Mouse (Mus musculus) spleen, adult 2 months (tissue): ENCODE measurements around the gene Klc2.

Source experiments
- CTCF ChIP-seq: fragments of 200-500 bp; IDR thresholded peaks from 2 replicates; pipeline ENCODE4 v1.5.1; 2011; ENCODE audit warnings: mild to moderate bottlenecking, inconsistent platforms; ENCODE audit not compliant: insufficient read depth, insufficient read length, insufficient replicate concordance; ENCODE audit errors: extremely low read depth
- POLR2A ChIP-seq: fragments of 200-500 bp; IDR thresholded peaks from 2 replicates; pipeline ENCODE4 v1.6.1; 2011; ENCODE audit warnings: low read depth, low read length, inconsistent platforms

DNA sequence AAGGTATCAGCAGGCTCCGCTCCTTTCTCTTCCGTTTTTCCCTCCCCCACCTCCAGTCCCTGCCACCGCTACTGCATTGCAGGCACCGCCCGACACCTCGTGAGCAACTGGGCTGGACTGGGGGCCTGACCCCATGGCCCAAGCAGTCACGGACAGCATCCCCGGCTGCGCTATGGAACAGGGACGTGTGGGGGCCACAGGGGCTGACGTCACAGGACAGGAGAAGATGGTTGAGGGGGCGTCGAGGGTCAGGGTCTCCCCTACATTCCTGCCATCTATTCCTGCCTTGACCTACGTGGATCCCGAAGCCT lies 33.6 kb downstream of the Klc2 start:
- TF ChIP-seq CTCF (no peak), POLR2A (no peak)
